Mouse (Mus musculus): ENCODE results near the gene Mmaa.

Mmaa gene

DNA sequence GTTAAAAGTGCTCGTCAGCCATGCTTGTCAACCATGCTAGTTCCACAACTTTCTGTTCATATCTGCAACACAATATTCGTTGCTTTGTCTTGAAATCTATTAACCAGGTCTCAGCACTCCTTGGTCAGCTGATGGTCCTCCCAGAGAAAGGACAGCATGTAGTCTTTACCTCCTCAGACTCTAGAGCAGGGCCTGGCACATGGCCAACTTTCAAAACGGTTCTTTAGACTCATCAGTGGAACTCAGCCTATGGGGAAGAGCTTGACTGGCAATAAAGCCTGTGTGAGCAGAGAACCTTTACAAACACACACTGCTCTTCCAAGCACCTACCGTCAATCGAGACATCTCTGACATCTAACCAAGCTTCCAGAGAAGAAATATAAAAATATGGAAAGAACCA is 5.1 kb downstream of the Mmaa start:
- no peak for DNase-seq (ENCODE audit: low read depth in 1 of 2, low spot score in 2 of 2)

GRCm38 (mm10) chr8:79288681-79289080 is 6.1 kb downstream of the Mmaa start:
- DNase-seq (ENCODE audit: low read depth in 1 of 2, low spot score in 2 of 2): no peak

DNA sequence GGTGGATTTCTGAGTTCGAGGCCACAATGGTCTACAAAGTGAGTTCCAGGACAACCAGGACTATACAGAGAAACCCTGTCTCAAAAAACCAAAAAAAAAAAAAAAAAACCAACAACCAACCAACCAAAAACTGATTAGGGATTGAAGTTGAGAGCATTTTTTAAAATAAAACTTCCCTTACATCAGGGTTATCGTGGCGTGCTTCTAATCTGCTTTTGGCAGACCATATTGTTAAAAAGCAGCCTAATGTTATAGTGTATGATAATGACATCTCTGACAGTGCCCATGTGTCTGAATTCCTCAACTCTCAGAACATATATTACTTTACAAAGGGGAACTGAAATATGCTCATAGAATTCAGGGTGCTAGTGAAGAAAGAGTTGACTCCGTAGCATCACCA is 6.5 kb downstream of the Mmaa start:
- DNase-seq (ENCODE audit: low read depth in 1 of 2, low spot score in 2 of 2): no peak

DNA sequence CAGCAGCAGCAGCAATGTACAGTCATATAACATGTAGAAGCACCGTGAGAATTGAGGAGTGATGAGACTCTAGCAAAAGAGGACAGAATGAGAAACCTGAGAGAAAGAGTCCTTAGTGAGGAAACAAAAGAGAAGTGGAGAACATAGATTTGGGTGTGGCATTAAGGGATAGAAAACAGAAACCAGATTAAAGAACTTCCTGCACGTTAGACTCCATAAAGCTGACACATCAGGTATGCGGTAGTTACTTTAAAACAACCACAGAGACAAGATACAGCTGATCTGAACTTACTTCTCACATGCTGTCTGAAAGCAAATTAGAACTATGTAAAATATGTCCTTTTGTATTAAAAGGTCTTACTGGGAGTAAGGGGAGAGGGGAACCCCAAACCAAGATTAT is 8.3 kb downstream of the Mmaa start:
- no peak for DNase-seq (ENCODE audit: low read depth in 1 of 2, low spot score in 2 of 2)

- no peak for DNase-seq (ENCODE audit: low read depth in 1 of 2, low spot score in 2 of 2)
Observed at GRCm38 (mm10) chr8:79284626-79285025, 10.1 kb downstream of the Mmaa start.

DNA sequence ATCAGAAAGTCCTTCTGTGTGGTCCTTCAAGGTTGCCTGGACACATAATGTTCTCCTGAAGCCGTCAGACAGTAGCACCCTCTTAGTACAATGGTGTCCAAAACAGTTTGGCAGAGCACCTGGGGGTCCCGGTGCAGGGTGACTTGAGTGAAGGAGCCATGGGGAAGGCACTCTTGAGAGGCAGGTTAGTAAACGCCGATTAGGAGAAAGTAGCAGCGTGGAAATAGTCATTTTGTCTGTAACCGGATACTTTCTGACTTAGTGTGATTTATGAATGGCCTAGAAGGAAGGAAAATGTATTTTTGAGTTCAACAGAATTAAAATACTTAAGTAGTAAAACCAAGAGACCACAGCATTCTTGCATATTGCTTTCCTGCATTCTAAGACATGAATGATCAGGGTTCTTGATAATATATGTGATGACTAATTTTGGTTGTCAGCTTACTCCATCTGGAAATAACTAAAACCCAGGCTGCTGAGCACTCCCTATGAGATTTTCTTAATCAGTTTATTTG is 13.3 kb downstream of the Mmaa start:
- no peak for DNase-seq (ENCODE audit: low read depth in 1 of 2, low spot score in 2 of 2)

- no peak for DNase-seq (ENCODE audit: low read depth in 1 of 2, low spot score in 2 of 2)
Observed at GRCm38 (mm10) chr8:79277264-79277870, 17.4 kb downstream of the Mmaa start.

GRCm38 (mm10) chr8:79274940-79275339 is 19.8 kb downstream of the Mmaa start:
- no peak for DNase-seq (ENCODE audit: low read depth in 1 of 2, low spot score in 2 of 2)

DNA sequence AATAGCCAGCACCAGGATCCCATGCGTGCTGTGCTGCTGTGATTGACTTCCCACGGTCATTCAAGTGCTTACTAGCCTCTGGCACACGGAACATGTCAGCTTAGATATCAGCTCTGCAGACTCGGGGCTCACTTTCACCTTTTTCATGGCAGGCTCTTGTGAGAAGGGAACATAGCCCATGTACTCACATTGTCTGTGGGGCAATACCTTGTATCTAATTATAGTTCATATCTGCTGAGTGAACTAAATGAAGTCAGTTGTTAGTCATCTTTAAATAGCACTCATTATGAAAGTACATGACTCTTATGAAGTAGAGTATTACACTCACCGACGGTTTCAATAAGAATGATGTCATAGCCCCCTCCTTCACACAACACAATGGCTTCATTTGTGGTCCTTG is 21.0 kb downstream of the Mmaa start:
- DNase-seq (ENCODE audit: low read depth in 1 of 2, low spot score in 2 of 2): no peak

DNA sequence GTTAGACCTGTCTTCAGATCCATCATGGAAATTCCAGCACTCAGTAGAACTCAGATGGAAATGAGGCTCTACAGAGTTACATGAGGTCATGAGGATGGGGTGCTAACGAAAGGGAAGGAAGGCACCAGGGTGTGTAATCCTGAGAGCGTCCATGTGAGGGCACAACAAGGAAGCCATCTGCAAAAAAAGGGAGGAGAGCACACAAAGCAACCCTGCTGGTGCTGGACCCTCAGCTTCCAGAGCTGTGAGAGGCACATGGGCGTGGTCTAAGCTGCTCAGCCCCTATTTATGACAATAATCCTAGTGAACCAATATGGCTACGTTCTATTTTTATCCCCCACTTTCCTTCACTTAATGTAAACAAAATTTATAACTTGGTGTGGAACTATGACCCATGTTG is 22.1 kb downstream of the Mmaa start:
- DNase-seq (ENCODE audit: low read depth in 1 of 2, low spot score in 2 of 2): no peak

DNA sequence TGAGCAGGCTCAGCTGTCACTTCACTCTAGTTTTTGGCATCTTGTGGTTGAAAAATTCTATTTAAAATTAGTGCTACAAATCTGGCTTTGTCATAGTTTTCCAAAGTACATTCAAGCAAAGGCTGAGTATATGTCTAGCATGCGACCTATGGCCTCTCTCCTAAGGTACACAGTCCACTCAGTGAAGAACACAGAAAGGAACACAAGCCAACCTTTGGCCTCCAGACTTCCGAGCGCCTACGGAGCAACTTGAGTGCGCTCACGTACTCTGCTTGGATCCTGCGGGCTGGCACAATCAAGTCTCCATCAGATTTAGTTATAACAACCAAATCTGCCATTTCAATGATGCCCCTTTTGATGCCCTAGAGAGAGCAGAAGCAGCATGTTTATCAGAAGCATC is 25.8 kb downstream of the Mmaa start:
- DNase-seq (ENCODE audit: low read depth in 1 of 2, low spot score in 2 of 2): no peak

DNA sequence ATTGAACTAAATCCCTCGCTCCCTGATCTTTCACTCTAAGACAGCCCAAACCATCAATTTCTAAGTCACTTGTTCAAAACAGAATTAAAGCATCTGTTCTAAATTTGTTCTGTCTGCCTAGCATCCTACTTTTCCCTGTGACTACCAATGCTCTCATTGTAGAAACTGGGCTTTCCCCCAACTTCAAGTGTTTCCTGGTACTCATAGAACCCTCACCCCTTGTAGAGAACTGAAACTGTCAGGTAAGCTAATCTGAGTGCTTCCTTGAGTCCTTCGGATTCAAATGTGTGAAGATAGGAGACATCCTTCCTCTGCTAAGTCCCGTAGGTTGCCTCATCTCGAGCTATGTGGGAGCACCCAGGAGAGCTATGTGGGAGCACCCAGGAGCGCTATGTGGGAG is 32.8 kb downstream of the Mmaa start:
- DNase-seq (ENCODE audit: low read depth in 1 of 2, low spot score in 2 of 2): no peak

DNA sequence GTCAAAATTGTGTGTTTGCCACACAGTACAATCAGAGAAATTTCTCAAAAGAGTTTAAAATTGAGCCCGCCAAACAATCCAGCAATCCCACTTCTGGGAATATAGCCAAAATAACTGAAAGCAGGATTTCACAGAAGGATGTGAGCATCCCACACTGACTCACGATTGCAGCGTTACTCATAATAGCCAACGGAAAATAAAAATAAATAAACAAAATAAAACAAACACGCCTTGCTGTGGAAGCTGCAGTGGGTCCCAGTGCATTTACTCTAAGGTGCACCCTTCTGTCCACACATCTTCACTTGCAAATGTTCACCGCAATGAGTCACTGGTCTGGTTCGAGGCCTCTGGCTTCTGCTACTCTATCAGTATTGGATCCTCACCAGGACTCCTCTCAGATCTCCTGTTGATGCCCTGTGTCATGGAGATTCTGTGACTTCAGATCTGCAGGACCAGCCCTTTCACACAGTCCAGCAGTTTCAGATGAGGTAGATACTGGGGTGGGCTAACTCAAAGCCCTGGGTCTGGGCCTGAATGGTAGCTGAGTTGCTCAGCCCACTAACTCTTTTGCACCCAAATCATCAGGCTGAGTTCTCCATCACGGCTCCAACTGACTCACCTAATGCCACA is 38.5 kb downstream of the Mmaa start:
- DNase-seq (ENCODE audit: low read depth in 1 of 2, low spot score in 2 of 2): no peak

DNA sequence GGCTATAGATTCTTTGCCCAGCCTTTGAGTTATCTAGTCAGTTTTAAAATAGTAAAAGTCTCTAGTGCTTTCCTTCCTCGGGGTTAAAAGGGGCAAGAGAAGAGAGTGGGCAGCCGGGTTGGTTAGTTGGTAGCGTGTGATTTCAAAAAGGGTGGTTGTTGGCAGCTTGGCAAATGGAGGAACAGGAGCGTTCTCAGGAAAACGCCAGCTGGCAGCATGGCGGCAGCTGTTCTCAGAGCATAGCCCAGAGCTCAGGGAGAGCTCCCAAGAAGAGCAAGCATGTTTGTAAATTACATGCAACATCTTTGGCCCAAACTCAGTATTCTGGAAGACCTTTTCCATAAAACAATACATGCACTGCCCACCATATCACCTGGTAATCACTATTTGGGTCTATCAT is 41.0 kb downstream of the Mmaa start:
- no peak for DNase-seq (ENCODE audit: low read depth in 1 of 2, low spot score in 2 of 2)

GRCm38 (mm10) chr8:79248470-79248869 is 46.3 kb downstream of the Mmaa start, which contains the start of gene 1700011L22Rik:
TSS of gene 1700011L22Rik (minus strand) at chr8:79248570.
- no peak for DNase-seq (ENCODE audit: low read depth in 1 of 2, low spot score in 2 of 2)

GRCm38 (mm10) chr8:79243422-79243821 is 51.3 kb downstream of the Mmaa start:
- no peak for DNase-seq (ENCODE audit: low read depth in 1 of 2, low spot score in 2 of 2)

GRCm38 (mm10) chr8:79239996-79240395 is 54.7 kb downstream of the Mmaa start:
- no peak for DNase-seq (ENCODE audit: low read depth in 1 of 2, low spot score in 2 of 2)

GRCm38 (mm10) chr8:79239320-79239719 is 55.4 kb downstream of the Mmaa start:
- no peak for DNase-seq (ENCODE audit: low read depth in 1 of 2, low spot score in 2 of 2)

- DNase-seq (ENCODE audit: low read depth in 1 of 2, low spot score in 2 of 2): no peak
Observed at GRCm38 (mm10) chr8:79229266-79229888, 65.4 kb downstream of the Mmaa start.

DNA sequence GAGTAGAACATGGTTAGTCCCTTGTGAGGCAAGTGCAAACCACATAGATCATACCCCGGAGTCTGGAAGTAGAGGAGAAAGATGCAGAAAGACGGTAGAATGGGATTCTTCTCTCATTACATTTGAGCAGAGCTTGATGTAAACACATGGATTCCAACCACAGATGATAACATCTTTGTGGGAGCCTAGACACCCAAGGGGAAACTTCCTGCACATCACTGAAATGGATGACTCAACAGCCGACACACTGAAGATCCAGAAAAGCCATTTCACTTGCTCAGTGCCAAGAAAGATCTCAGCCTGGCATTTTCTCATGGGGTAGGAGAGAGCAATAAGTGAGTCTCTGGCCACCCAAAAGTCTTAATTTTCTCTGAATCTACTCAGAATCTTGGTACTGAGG is 66.8 kb downstream of the Mmaa start:
- no peak for DNase-seq (ENCODE audit: low read depth in 1 of 2, low spot score in 2 of 2)

- DNase-seq (ENCODE audit: low read depth in 1 of 2, low spot score in 2 of 2): no peak
Observed at GRCm38 (mm10) chr8:79227194-79227593, 67.5 kb downstream of the Mmaa start.

DNA sequence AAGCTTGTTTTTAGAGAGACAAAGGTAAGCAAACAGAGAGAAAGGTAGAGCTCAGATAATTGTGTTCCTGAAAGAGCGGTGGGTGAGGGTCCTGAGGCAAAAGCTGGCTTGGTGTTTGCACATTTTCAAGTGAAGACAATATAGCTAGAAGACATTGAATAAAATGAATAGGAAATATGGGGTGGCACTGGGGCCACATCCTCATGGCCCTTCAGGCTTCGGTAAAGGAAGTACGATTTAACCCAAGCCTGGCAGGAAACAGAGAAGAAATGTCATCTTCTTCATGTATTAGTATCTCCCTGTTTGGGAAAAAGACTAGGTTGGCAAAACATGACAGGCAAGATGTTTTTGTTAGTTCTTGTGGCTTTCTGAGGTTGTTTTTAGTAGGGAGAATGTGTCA is 68.7 kb downstream of the Mmaa start:
- no peak for DNase-seq (ENCODE audit: low read depth in 1 of 2, low spot score in 2 of 2)

DNA sequence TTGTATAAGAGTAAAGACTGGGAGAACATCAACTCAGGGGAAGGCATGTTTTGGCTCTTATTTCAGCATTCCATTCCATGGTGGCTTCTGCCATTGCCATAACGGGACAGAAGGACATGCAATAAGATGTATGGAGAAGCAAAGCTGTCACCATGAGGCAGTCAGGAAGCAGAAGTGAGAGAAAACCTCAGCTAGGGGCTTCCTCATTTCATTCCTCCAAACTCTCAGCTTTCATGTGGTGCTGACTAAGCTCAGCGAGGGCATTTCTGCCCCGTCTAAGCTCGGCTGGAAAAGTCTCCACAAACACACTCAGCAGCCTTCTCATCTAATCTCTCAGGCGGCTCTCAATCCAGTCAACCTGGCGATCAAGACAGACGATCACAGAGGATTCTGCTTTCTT is 69.2 kb downstream of the Mmaa start:
- DNase-seq (ENCODE audit: low read depth in 1 of 2, low spot score in 2 of 2): peak; percentile 42 to 45

Measured in monocyte, adult 2 months (primary cell).